Mouse (Mus musculus) right cerebral cortex, postnatal 4 days (tissue): ENCODE results near the gene Phlpp1.

Experiments
- DNase-seq: peaks from one replicate; pipeline ENCODE4 v3.0.0-alpha.2; 2022

The Phlpp1 gene

GRCm38 (mm10) chr1:106321432-106322126 is 150.0 kb downstream of the Phlpp1 start:
- DNase-seq = no peak

- DNase-seq = no peak
Measured at GRCm38 (mm10) chr1:106326691-106327090, 155.1 kb downstream of the Phlpp1 start.

GRCm38 (mm10) chr1:106342100-106342499 is 170.5 kb downstream of the Phlpp1 start:
- DNase-seq = no peak

- no peak for DNase-seq
Measured at GRCm38 (mm10) chr1:106345265-106345664, 173.7 kb downstream of the Phlpp1 start.

GRCm38 (mm10) chr1:106346776-106347175 is 175.2 kb downstream of the Phlpp1 start:
- DNase-seq = no peak

- DNase-seq = no peak
Measured at GRCm38 (mm10) chr1:106349116-106349515, 177.6 kb downstream of the Phlpp1 start.

- DNase-seq = no peak
Measured at GRCm38 (mm10) chr1:106351512-106351911, 180.0 kb downstream of the Phlpp1 start.

- no peak for DNase-seq
Measured at GRCm38 (mm10) chr1:106352801-106353511, 181.4 kb downstream of the Phlpp1 start.

GRCm38 (mm10) chr1:106353993-106354392 is 182.4 kb downstream of the Phlpp1 start:
- no peak for DNase-seq

GRCm38 (mm10) chr1:106359474-106359873 is 187.9 kb downstream of the Phlpp1 start:
- no peak for DNase-seq

GRCm38 (mm10) chr1:106362841-106363604 is 191.5 kb downstream of the Phlpp1 start:
- DNase-seq = no peak

- DNase-seq = no peak
Measured at GRCm38 (mm10) chr1:106369330-106369729, 197.8 kb downstream of the Phlpp1 start.

GRCm38 (mm10) chr1:106372446-106372845 is 200.9 kb downstream of the Phlpp1 start:
- DNase-seq = no peak

GRCm38 (mm10) chr1:106373656-106374055 is 202.1 kb downstream of the Phlpp1 start:
- DNase-seq = no peak

- no peak for DNase-seq
Measured at GRCm38 (mm10) chr1:106374274-106374673, 202.7 kb downstream of the Phlpp1 start.

GRCm38 (mm10) chr1:106374971-106375370 is 203.4 kb downstream of the Phlpp1 start:
- DNase-seq = no peak

- no peak for DNase-seq
Measured at GRCm38 (mm10) chr1:106376003-106376402, 204.5 kb downstream of the Phlpp1 start.

GRCm38 (mm10) chr1:106380465-106380864 is 208.9 kb downstream of the Phlpp1 start:
- no peak for DNase-seq

- DNase-seq = no peak
Measured at GRCm38 (mm10) chr1:106386542-106386941, 215.0 kb downstream of the Phlpp1 start.

GRCm38 (mm10) chr1:106387264-106387663 is 215.7 kb downstream of the Phlpp1 start:
- DNase-seq = no peak

GRCm38 (mm10) chr1:106389673-106390072 is 218.1 kb downstream of the Phlpp1 start:
- peak; percentile 74 for DNase-seq

GRCm38 (mm10) chr1:106393072-106393471 is 221.5 kb downstream of the Phlpp1 start:
- DNase-seq = no peak

GRCm38 (mm10) chr1:106394678-106395077 is 223.1 kb downstream of the Phlpp1 start:
- DNase-seq = no peak

GRCm38 (mm10) chr1:106395476-106395875 is 223.9 kb downstream of the Phlpp1 start:
- DNase-seq = peak; percentile 56
